Mouse (Mus musculus) heart, postnatal 0 days (tissue): Measurements from ENCODE around the gene Abce1.
"Not testable (repeated sequence)": the region's sequence is repeated elsewhere in the genome, so short reads cannot be mapped to it uniquely, and the experiment has no call there.

ENCODE experiments used
- CTCF ChIP-seq: IDR thresholded peaks from 2 replicates; pipeline ENCODE4 v1.5.1; 2016; ENCODE audit warnings: antibody characterized with exemption, control low read depth, low read depth
- EP300 ChIP-seq: IDR thresholded peaks from 2 replicates; pipeline ENCODE4 v1.6.1; 2016; ENCODE audit warnings: antibody characterized with exemption, low read depth

- not testable (repeated sequence) for TF ChIP-seq EP300, CTCF
Measured at GRCm38 (mm10) chr8:79680083-79680482, 31.5 kb downstream of the Abce1 start.
